Mouse (Mus musculus): ENCODE data around the gene Jup. TPM values are rescaled to one million over a fixed set of nuclear protein-coding genes. Genes with fewer than 3 reads are reported as not detected.
A peak's percentile ranks its signal among the peaks of the same experiment; 100 is the strongest.

The Jup gene
- polyA plus RNA-seq (2014; fragmentation: Nextera tagmentation; extraction: Ambion mirVana) = 107 and 116 TPM in 2 replicates

DNA sequence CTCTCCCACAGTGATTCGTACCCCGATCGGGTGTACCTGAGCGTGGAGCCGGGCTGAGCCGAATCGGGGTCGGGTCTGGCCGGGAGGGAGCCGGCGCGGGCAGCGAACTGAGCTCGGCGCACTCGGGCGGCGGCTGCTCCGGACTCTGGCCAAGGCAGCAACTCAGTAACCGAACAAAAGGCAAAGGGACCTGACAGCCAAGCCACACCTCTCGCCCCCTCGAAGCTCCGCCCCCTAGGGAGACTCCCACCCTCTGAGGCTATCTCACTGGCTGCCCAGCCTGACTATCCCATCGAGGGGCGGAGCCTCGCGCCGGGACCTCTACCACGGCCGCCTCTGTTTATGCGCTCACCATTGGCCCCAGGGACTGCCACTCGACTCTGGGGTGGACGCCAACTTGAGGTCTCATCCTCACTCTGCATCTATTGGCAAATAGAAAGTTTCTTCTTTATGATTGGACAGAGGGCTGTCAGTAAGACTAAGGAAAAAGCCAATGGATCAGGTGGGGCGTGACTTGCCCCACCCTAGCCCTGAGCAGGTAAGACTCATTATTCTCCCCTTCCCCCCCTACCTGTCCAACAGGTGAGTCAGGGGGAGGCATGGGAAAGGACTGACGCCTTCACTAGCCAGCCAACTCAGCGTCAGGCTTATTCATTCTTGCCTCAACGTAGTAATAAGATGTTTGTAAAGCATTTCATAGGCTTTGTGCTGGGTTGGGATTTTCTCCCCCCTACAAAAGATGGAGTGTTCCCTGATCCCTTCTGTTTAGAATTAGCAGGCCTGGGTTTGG is at the start of gene Jup:
TSS of gene Jup (minus strand) at position 164 of the 790 bp plus-strand sequence.
- peak within 1 kb of the TSS; percentile 80 for H3K9ac ChIP-seq (ENCODE audit: low read depth, low read length)
- no peaks in the 10 kb centered on the region for H3K27me3 ChIP-seq (replicated peaks; ENCODE audit: control insufficient read depth, insufficient read depth, low read length)
- no peaks in the 10 kb centered on the region for H3K9me3 ChIP-seq (ENCODE audit: control insufficient read depth, low read length)
- peak within 1 kb of the TSS; percentile 77 for H3K4me2 ChIP-seq (ENCODE audit: low read depth, low read length)
- no peaks in the 10 kb centered on the region for H3K36me3 ChIP-seq (ENCODE audit: control insufficient read depth, insufficient read depth, low read length)
- 2% methylated on average over 16 of the region's 37 CpGs for WGBS
- DNase-seq (ENCODE audit: low spot score) = peak; percentile 99
- ATAC-seq (ENCODE audit: low read depth) = peak; percentile 98
- H3K27ac ChIP-seq (replicated peaks; ENCODE audit: low read depth, low read length) = peak within 1 kb of the TSS; percentile 86
- H3K4me3 ChIP-seq (ENCODE audit: low read depth, low read length) = peak within 1 kb of the TSS; percentile 79
- peaks cover 31% of the 10 kb centered on the region for H3K4me1 ChIP-seq (ENCODE audit: control insufficient read depth, insufficient read depth, low read length)

DNA sequence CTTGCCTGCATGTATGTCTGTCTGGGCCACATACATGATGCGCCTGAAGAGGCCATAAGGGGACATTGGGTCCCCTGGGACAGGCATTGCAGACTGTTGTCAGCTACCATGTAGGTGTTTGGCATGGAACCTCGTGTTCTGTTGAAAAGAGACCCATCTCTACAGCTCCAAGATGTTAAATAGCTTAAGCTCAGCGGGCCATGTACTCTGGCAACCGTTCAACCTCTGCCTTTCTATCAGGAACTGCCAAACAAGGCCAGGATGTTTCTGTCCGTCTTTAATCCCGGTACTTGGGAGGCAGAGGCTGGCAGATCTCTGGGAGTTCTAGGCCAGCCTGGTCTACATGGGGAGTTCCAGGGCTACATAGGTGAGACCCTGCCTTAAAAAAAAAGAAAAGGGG is 45.1 kb upstream of the Jup start:
- H3K4me3 ChIP-seq (ENCODE audit: low read depth, low read length) = no peak overlapping the region
- H3K36me3 ChIP-seq (ENCODE audit: control insufficient read depth, insufficient read depth, low read length) = peaks cover 6% of the 10 kb centered on the region; the same call in 1 of the 2 replicates
- WGBS = 80% methylated on average over 6 of the region's 6 CpGs
- peaks cover 10% of the 10 kb centered on the region for H3K4me1 ChIP-seq (ENCODE audit: control insufficient read depth, insufficient read depth, low read length)
- no peak overlapping the region for H3K4me2 ChIP-seq (ENCODE audit: low read depth, low read length)
- DNase-seq (ENCODE audit: low spot score) (no peak), ATAC-seq (ENCODE audit: low read depth) (no peak)
- H3K27ac ChIP-seq (replicated peaks; ENCODE audit: low read depth, low read length) = no peak overlapping the region
- no peaks in the 10 kb centered on the region for H3K27me3 ChIP-seq (replicated peaks; ENCODE audit: control insufficient read depth, insufficient read depth, low read length)
- H3K9ac ChIP-seq (ENCODE audit: low read depth, low read length) = no peak overlapping the region
- no peaks in the 10 kb centered on the region for H3K9me3 ChIP-seq (ENCODE audit: control insufficient read depth, low read length)

DNA sequence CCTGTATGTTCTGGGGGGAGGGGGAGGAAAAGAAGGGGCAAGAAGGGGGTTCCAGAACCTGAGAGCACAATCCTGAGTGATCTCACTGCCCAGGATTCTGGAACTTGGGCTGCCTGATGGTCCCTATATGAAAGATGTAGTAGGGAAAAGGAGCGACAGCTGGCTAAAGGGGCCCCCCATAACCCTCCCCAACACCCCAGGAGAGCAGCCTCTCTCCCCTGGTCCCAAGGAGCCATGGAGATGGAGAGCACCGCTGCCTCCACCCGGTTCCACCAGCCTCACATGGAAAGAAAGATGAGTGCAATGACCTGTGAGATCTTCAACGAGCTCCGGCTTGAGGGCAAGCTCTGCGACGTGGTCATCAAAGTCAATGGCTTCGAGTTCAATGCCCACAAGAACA is 44.2 kb upstream of the Jup start, which contains the start of the genes Nt5c3b and Klhl10:
TSS of gene Nt5c3b (minus strand) at position 12 of the 400 bp plus-strand sequence.
TSS of gene Klhl10 (plus strand) at position 121 of the 400 bp plus-strand sequence.
- Histone ChIP-seq H3K9ac (ENCODE audit: low read depth, low read length) (peak within 1 kb of the TSS; percentile 95), H3K4me2 (ENCODE audit: low read depth, low read length) (peak within 1 kb of the TSS; percentile 77), H3K9me3 (ENCODE audit: control insufficient read depth, low read length) (no peaks in the 10 kb centered on the region), H3K27ac (replicated peaks; ENCODE audit: low read depth, low read length) (peak within 1 kb of the TSS; percentile 75), H3K36me3 (ENCODE audit: control insufficient read depth, insufficient read depth, low read length) (peaks cover 14% of the 10 kb centered on the region), H3K4me1 (ENCODE audit: control insufficient read depth, insufficient read depth, low read length) (peaks cover 10% of the 10 kb centered on the region), H3K4me3 (ENCODE audit: low read depth, low read length) (peak within 1 kb of the TSS; percentile 85), H3K27me3 (replicated peaks; ENCODE audit: control insufficient read depth, insufficient read depth, low read length) (no peaks in the 10 kb centered on the region)
- no peak for DNase-seq (ENCODE audit: low spot score)
- 77% methylated on average over 8 of the region's 8 CpGs for WGBS
- no peak for ATAC-seq (ENCODE audit: low read depth)

DNA sequence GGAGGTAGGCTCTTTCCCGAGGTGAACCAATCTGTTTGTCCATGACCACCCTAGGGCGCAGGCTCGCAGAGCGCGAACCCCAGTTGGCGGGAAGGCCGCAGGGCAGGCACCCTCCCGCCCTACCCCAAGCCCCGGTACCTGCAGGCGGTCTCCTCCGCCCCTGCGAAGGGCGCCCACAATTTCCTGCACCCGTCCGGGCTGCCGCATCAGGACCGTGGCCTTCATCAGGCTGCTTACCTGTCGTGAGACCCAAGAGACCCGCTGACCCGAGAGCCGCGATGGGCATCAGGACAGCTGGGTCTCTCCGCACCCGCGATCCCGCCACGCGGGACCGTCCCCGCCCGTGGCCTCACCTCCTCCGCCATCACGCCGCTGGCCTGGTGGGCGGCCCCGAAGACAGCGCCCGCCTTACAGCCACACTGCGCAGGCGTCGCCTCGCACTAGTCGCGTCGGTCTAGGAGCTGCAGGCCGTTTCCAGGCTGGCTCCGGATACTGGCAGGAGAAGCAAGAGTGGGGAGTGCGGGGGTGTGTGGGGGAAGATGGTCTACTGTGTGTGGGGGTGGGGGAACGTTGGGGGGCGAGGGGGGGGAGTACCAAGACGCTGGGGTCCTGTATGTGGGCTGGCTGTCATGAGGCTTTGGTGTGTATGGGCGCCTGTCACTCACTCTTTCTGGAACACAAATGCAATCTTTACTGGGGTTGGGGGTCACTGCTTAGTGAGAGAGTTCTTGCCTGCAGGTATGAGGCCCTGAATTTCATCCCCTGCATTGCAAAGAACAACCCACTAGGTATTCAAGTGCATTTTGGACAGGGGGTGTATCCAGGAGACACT is 43.3 kb upstream of the Jup start:
- DNase-seq (ENCODE audit: low spot score) = peak; percentile 93
- Histone ChIP-seq H3K4me1 (ENCODE audit: control insufficient read depth, insufficient read depth, low read length) (peaks cover 10% of the 10 kb centered on the region), H3K9ac (ENCODE audit: low read depth, low read length) (peak overlapping the region; percentile 95), H3K27me3 (replicated peaks; ENCODE audit: control insufficient read depth, insufficient read depth, low read length) (no peaks in the 10 kb centered on the region), H3K4me3 (ENCODE audit: low read depth, low read length) (peak overlapping the region; percentile 85), H3K9me3 (ENCODE audit: control insufficient read depth, low read length) (no peaks in the 10 kb centered on the region), H3K27ac (replicated peaks; ENCODE audit: low read depth, low read length) (peak overlapping the region; percentile 75), H3K36me3 (ENCODE audit: control insufficient read depth, insufficient read depth, low read length) (peaks cover 23% of the 10 kb centered on the region), H3K4me2 (ENCODE audit: low read depth, low read length) (peak overlapping the region; percentile 77)
- WGBS = 2% methylated on average over 32 of the region's 52 CpGs
- ATAC-seq (ENCODE audit: low read depth) = peak; percentile 98

DNA sequence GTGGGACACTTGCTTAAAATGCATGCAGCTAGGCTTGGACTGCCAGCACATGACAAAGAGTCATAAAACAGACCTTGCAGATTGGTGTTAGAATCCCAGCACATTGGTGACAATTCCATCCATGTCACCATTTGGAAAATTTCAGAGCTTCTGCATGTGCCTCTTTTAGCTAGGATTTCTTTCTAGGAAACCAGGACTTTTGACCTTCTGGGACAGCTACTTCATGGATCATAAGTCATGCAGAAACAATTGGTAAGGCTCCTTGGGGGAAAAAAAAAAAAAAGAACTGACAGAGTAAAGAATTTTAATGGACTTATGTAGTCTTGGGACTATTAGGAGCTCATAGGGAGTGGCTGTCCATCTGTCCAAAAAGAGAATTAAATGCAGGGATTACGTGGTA is 40.3 kb upstream of the Jup start:
- Histone ChIP-seq H3K4me1 (ENCODE audit: control insufficient read depth, insufficient read depth, low read length) (peaks cover 10% of the 10 kb centered on the region), H3K27me3 (replicated peaks; ENCODE audit: control insufficient read depth, insufficient read depth, low read length) (no peaks in the 10 kb centered on the region), H3K27ac (replicated peaks; ENCODE audit: low read depth, low read length) (no peak overlapping the region), H3K4me2 (ENCODE audit: low read depth, low read length) (no peak overlapping the region), H3K9me3 (ENCODE audit: control insufficient read depth, low read length) (no peaks in the 10 kb centered on the region), H3K9ac (ENCODE audit: low read depth, low read length) (no peak overlapping the region), H3K4me3 (ENCODE audit: low read depth, low read length) (no peak overlapping the region), H3K36me3 (ENCODE audit: control insufficient read depth, insufficient read depth, low read length) (peaks cover 50% of the 10 kb centered on the region)
- DNase-seq (ENCODE audit: low spot score) (no peak), ATAC-seq (ENCODE audit: low read depth) (no peak)
- 75% methylated on average over 1 of the region's 1 CpGs for WGBS

DNA sequence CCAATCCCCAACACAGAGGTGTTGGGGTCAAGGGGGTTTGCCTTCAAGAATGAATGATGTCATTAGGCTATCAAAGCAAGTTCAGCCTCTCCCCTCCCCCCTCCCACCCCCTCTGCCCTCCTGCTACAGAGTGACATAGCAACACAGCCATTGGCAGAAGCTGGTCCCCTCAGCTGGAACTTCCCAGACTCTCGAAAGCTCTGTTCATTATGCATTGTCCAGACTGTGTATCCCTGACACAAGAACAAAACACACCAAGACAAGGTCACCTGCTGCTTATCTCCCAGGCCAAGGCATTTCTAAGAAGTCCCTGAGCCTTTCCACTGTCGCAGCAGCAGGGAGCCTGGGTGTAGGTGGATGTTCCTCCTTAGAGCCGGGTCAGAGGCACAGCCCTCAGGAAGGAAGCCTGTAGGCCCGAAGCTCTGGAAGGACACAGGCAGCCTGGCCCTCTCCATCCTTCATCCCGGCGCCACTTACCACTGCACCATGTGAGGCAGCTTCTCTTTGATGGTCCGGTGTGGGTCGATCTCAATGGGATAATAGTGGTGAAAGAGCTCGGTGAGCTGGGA is 38.2 kb upstream of the Jup start:
- no peak overlapping the region for H3K4me3 ChIP-seq (ENCODE audit: low read depth, low read length)
- ATAC-seq (ENCODE audit: low read depth) (no peak), DNase-seq (ENCODE audit: low spot score) (no peak)
- WGBS = 69% methylated on average over 9 of the region's 9 CpGs
- H3K36me3 ChIP-seq (ENCODE audit: control insufficient read depth, insufficient read depth, low read length) = peaks cover 60% of the 10 kb centered on the region
- H3K4me2 ChIP-seq (ENCODE audit: low read depth, low read length) = no peak overlapping the region
- H3K4me1 ChIP-seq (ENCODE audit: control insufficient read depth, insufficient read depth, low read length) = peaks cover 10% of the 10 kb centered on the region
- no peaks in the 10 kb centered on the region for H3K9me3 ChIP-seq (ENCODE audit: control insufficient read depth, low read length)
- no peaks in the 10 kb centered on the region for H3K27me3 ChIP-seq (replicated peaks; ENCODE audit: control insufficient read depth, insufficient read depth, low read length)
- no peak overlapping the region for H3K27ac ChIP-seq (replicated peaks; ENCODE audit: low read depth, low read length)
- no peak overlapping the region for H3K9ac ChIP-seq (ENCODE audit: low read depth, low read length)

DNA sequence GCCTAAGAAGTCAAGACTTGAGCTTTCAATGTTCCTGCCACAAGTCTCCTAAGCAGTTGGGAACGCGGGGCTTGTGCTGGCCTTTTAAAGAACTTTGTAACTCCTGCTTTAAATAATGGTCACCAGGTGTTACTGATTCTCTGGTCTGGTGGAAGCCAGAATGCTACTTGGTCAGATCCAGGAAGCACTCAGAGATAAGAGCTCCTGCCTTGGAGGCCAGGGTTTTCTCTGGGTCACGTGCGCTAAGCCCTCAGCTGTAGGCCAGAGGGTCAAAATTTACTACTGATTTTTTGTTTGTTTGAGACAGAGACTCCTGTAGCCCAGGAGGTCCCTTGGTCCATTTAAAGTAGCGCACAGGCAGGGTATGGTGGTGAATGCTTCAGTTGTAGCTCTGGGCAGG is 34.4 kb upstream of the Jup start:
- no peak for ATAC-seq (ENCODE audit: low read depth)
- WGBS = 94% methylated on average over 5 of the region's 5 CpGs
- peaks cover 64% of the 10 kb centered on the region for H3K36me3 ChIP-seq (ENCODE audit: control insufficient read depth, insufficient read depth, low read length)

DNA sequence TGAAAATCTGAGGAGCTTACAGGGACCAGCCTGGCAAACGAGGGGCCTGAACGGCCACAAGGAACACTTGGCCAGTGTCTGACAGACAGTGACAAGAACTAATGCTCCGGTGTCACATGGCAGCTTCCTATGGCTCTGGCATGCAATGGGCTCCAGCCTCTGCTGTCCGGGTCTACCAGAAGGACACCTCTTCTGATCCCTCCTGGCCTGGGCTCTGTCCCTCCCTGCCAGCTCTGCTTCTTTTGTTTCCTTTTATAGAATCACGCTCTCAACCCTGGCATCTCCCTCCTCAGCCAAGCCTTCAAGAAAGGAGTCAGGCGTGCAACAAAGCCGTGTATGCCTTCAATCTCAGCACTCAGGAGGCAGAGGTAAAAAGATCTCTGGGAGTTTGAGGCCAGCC is 32.5 kb upstream of the Jup start:
- no peaks in the 10 kb centered on the region for H3K9me3 ChIP-seq (ENCODE audit: control insufficient read depth, low read length)
- no peak overlapping the region for H3K4me3 ChIP-seq (ENCODE audit: low read depth, low read length)
- no peaks in the 10 kb centered on the region for H3K4me1 ChIP-seq (ENCODE audit: control insufficient read depth, insufficient read depth, low read length)
- no peaks in the 10 kb centered on the region for H3K27me3 ChIP-seq (replicated peaks; ENCODE audit: control insufficient read depth, insufficient read depth, low read length)
- no peak overlapping the region for H3K9ac ChIP-seq (ENCODE audit: low read depth, low read length)
- ATAC-seq (ENCODE audit: low read depth) = no peak
- WGBS = 93% methylated on average over 7 of the region's 7 CpGs
- H3K36me3 ChIP-seq (ENCODE audit: control insufficient read depth, insufficient read depth, low read length) = peaks cover 51% of the 10 kb centered on the region
- no peak for DNase-seq (ENCODE audit: low spot score)
- no peak overlapping the region for H3K4me2 ChIP-seq (ENCODE audit: low read depth, low read length)
- H3K27ac ChIP-seq (replicated peaks; ENCODE audit: low read depth, low read length) = no peak overlapping the region

More for the DNA sequence above, 34.4 kb upstream of the Jup start:
- H3K4me3 ChIP-seq (ENCODE audit: low read depth, low read length) = no peak overlapping the region
- no peak for DNase-seq (ENCODE audit: low spot score)
- H3K9ac ChIP-seq (ENCODE audit: low read depth, low read length) = no peak overlapping the region
- no peaks in the 10 kb centered on the region for H3K4me1 ChIP-seq (ENCODE audit: control insufficient read depth, insufficient read depth, low read length)
- no peaks in the 10 kb centered on the region for H3K9me3 ChIP-seq (ENCODE audit: control insufficient read depth, low read length)
- H3K27me3 ChIP-seq (replicated peaks; ENCODE audit: control insufficient read depth, insufficient read depth, low read length) = no peaks in the 10 kb centered on the region
- no peak overlapping the region for H3K27ac ChIP-seq (replicated peaks; ENCODE audit: low read depth, low read length)
- no peak overlapping the region for H3K4me2 ChIP-seq (ENCODE audit: low read depth, low read length)

All from embryonic facial prominence, embryonic 14.5 days (tissue).